Mouse (Mus musculus) CH12.LX (cell line): ENCODE results near the gene Cxcl9. TPM values are rescaled to one million over a fixed set of nuclear protein-coding genes. Genes with fewer than 3 reads are reported as not detected.

Source experiments
- DNase-seq: peaks from one replicate; pipeline ENCODE4 v3.0.0-alpha.2; 2013; ENCODE audit errors: extremely low read depth
- H3K27ac ChIP-seq: 2 replicates; pipeline ENCODE4 v1.5.1; 2012; ENCODE audit warnings: low read depth, mild to moderate bottlenecking, control low read depth, moderate library complexity; ENCODE audit not compliant: insufficient read depth
- H3K27me3 ChIP-seq: replicated peaks from 2 replicates; pipeline ENCODE3; 2012; ENCODE audit warnings: inconsistent platforms
- H3K36me3 ChIP-seq, 2 experiments: replicated peaks in 1 of 2; 2 replicates each; pipeline versions ENCODE3 to v1.6.1; 2012; ENCODE audit warnings: inconsistent platforms in 1 of 2, low read length in 1 of 2, mild to moderate bottlenecking in 1 of 2, mixed read lengths in 1 of 2, moderate library complexity in 1 of 2; ENCODE audit not compliant: control insufficient read depth in 1 of 2, insufficient read depth in 1 of 2
- H3K4me1 ChIP-seq, 2 experiments: 2 replicates each; pipeline ENCODE4 v1.6.1; 2012; ENCODE audit warnings: inconsistent platforms in 1 of 2, moderate library complexity in 1 of 2; ENCODE audit not compliant: insufficient read depth in 2 of 2, control insufficient read depth in 1 of 2
- H3K4me2 ChIP-seq: 2 replicates; pipeline ENCODE4 v1.6.1; 2012; ENCODE audit warnings: low read depth, mild to moderate bottlenecking, control low read depth; ENCODE audit not compliant: poor library complexity, insufficient read depth, severe bottlenecking
- H3K4me3 ChIP-seq, 3 experiments: fragments of 150-350 bp in 1 of 3; sonication (generic) in 1 of 3; replicated peaks in 1 of 3; 2 replicates each; pipeline versions ENCODE3 to v1.5.1; 2011 to 2012; ENCODE audit warnings: low read depth in 2 of 3, low read length in 2 of 3, mild to moderate bottlenecking in 2 of 3, moderate library complexity in 2 of 3, control low read depth in 1 of 3, improper control_type of control experiment in 1 of 3, inconsistent platforms in 1 of 3, mixed read lengths in 1 of 3; ENCODE audit not compliant: poor library complexity in 1 of 3
- H3K79me2 ChIP-seq: replicated peaks from 2 replicates; pipeline ENCODE4 v1.6.1; 2012; ENCODE audit warnings: mild to moderate bottlenecking, moderate library complexity; ENCODE audit not compliant: control insufficient read depth, poor library complexity, insufficient read depth, severe bottlenecking; ENCODE audit errors: extremely low read depth
- H3K9ac ChIP-seq: 2 replicates; pipeline ENCODE4 v1.6.1; 2012; ENCODE audit warnings: low read depth, mild to moderate bottlenecking, control low read depth, moderate library complexity; ENCODE audit not compliant: insufficient read depth
- H3K9me3 ChIP-seq: replicated peaks from 2 replicates; pipeline ENCODE3; 2012; ENCODE audit warnings: low read length, inconsistent platforms, mixed read lengths
- BHLHE40 ChIP-seq: IDR thresholded peaks from 2 replicates; pipeline ENCODE4 v1.6.1; 2011; ENCODE audit warnings: mild to moderate bottlenecking, low read depth, low read length, improper control_type of control experiment
- CHD1 ChIP-seq: IDR thresholded peaks from 2 replicates; pipeline ENCODE4 v1.6.1; 2012; ENCODE audit warnings: low read depth, low read length, improper control_type of control experiment, inconsistent platforms
- CHD2 ChIP-seq: IDR thresholded peaks from 2 replicates; pipeline ENCODE4 v1.6.1; 2011; ENCODE audit warnings: low read length, improper control_type of control experiment
- CTCF ChIP-seq, 2 experiments: IDR thresholded peaks in 1 of 2; conservative IDR thresholded peaks in 1 of 2; 2 replicates each; pipeline ENCODE4 v1.5.1; 2011 to 2012; ENCODE audit warnings: low read depth in 2 of 2, low read length in 2 of 2, improper control_type of control experiment in 1 of 2, inconsistent platforms in 1 of 2, mild to moderate bottlenecking in 1 of 2, moderate library complexity in 1 of 2
- E2F4 ChIP-seq: IDR thresholded peaks from 2 replicates; pipeline ENCODE4 v1.6.1; 2011; ENCODE audit warnings: low read depth, low read length, improper control_type of control experiment; ENCODE audit not compliant: insufficient replicate concordance
- ELF1 ChIP-seq: IDR thresholded peaks from 2 replicates; pipeline ENCODE4 v1.6.1; 2014; ENCODE audit warnings: low read depth, mild to moderate bottlenecking, inconsistent platforms, low read length, improper control_type of control experiment
- EP300 ChIP-seq: IDR thresholded peaks from 2 replicates; pipeline ENCODE4 v1.6.1; 2011; ENCODE audit warnings: low read length, improper control_type of control experiment
- ETS1 ChIP-seq: conservative IDR thresholded peaks from 2 replicates; pipeline ENCODE4 v1.6.1; 2012; ENCODE audit warnings: low read depth, mild to moderate bottlenecking, inconsistent platforms, low read length, improper control_type of control experiment, moderate library complexity
- GABPA ChIP-seq: IDR thresholded peaks from 2 replicates; pipeline ENCODE4 v1.6.1; 2012; ENCODE audit warnings: low read depth, low read length, improper control_type of control experiment, inconsistent platforms; ENCODE audit not compliant: insufficient replicate concordance
- HCFC1 ChIP-seq: IDR thresholded peaks from 2 replicates; pipeline ENCODE4 v1.6.1; 2012; ENCODE audit warnings: low read depth, mild to moderate bottlenecking, inconsistent platforms, low read length, improper control_type of control experiment
- IRF4 ChIP-seq: IDR thresholded peaks from 2 replicates; pipeline ENCODE4 v1.6.1; 2014; ENCODE audit warnings: low read depth, mild to moderate bottlenecking, inconsistent platforms, low read length, improper control_type of control experiment
- JUN ChIP-seq: IDR thresholded peaks from 2 replicates; pipeline ENCODE4 v1.6.1; 2011; ENCODE audit warnings: low read depth, mild to moderate bottlenecking, low read length, improper control_type of control experiment, moderate library complexity; ENCODE audit not compliant: insufficient read depth
- JUND ChIP-seq: conservative IDR thresholded peaks from 2 replicates; pipeline ENCODE4 v1.6.1; 2011; ENCODE audit warnings: low read depth, low read length, improper control_type of control experiment
- KAT2A ChIP-seq: IDR thresholded peaks from 2 replicates; pipeline ENCODE4 v1.6.1; 2012; ENCODE audit warnings: low read length, improper control_type of control experiment, inconsistent platforms; ENCODE audit not compliant: insufficient replicate concordance
- MAFK ChIP-seq: IDR thresholded peaks from 2 replicates; pipeline ENCODE4 v1.6.1; 2011; ENCODE audit warnings: low read length, improper control_type of control experiment; ENCODE audit not compliant: insufficient replicate concordance
- MAX ChIP-seq: IDR thresholded peaks from 2 replicates; pipeline ENCODE4 v1.6.1; 2011; ENCODE audit warnings: low read length, improper control_type of control experiment
- MAZ ChIP-seq: IDR thresholded peaks from 2 replicates; pipeline ENCODE4 v1.6.1; 2012; ENCODE audit warnings: low read depth, mild to moderate bottlenecking, inconsistent platforms, low read length, improper control_type of control experiment, moderate library complexity
- MEF2A ChIP-seq: IDR thresholded peaks from 2 replicates; pipeline ENCODE4 v1.6.1; 2014; ENCODE audit warnings: low read depth, mild to moderate bottlenecking, inconsistent platforms, low read length, improper control_type of control experiment, borderline replicate concordance
- MXI1 ChIP-seq: IDR thresholded peaks from 2 replicates; pipeline ENCODE4 v1.6.1; 2011; ENCODE audit warnings: mild to moderate bottlenecking, low read depth, low read length, improper control_type of control experiment
- MYC ChIP-seq: IDR thresholded peaks from 2 replicates; pipeline ENCODE4 v1.6.1; 2011; ENCODE audit warnings: low read depth, mild to moderate bottlenecking, improper control_type of control experiment, low read length
- NELFE ChIP-seq: IDR thresholded peaks from 2 replicates; pipeline ENCODE4 v1.6.1; 2011; ENCODE audit warnings: low read depth, low read length, improper control_type of control experiment
- NRF1 ChIP-seq: IDR thresholded peaks from 2 replicates; pipeline ENCODE4 v1.6.1; 2014; ENCODE audit warnings: low read depth, mild to moderate bottlenecking, inconsistent platforms, low read length, improper control_type of control experiment, moderate library complexity
- PAX5 ChIP-seq: IDR thresholded peaks from 2 replicates; pipeline ENCODE4 v1.6.1; 2012; ENCODE audit warnings: low read length, inconsistent platforms, mixed read lengths
- POLR2A ChIP-seq: IDR thresholded peaks from 2 replicates; pipeline ENCODE4 v1.6.1; 2011; ENCODE audit warnings: low read depth, mild to moderate bottlenecking, improper control_type of control experiment, low read length
- POLR2AphosphoS2 ChIP-seq: IDR thresholded peaks from 2 replicates; pipeline ENCODE4 v1.6.1; 2011; ENCODE audit warnings: low read depth, low read length, improper control_type of control experiment
- RAD21 ChIP-seq: IDR thresholded peaks from 2 replicates; pipeline ENCODE4 v1.6.1; 2011; ENCODE audit warnings: low read depth, mild to moderate bottlenecking, low read length, improper control_type of control experiment, moderate library complexity
- RCOR1 ChIP-seq: conservative IDR thresholded peaks from 2 replicates; pipeline ENCODE4 v1.6.1; 2012; ENCODE audit warnings: low read depth, mild to moderate bottlenecking, inconsistent platforms, low read length, improper control_type of control experiment
- SIN3A ChIP-seq: IDR thresholded peaks from 2 replicates; pipeline ENCODE4 v1.6.1; 2012; ENCODE audit warnings: low read length, improper control_type of control experiment, inconsistent platforms
- SMC3 ChIP-seq: IDR thresholded peaks from 2 replicates; pipeline ENCODE4 v1.6.1; 2011; ENCODE audit warnings: low read depth, low read length, improper control_type of control experiment
- TBP ChIP-seq: conservative IDR thresholded peaks from 2 replicates; pipeline ENCODE4 v1.6.1; 2011; ENCODE audit warnings: low read depth, low read length, improper control_type of control experiment
- TCF12 ChIP-seq: IDR thresholded peaks from 2 replicates; pipeline ENCODE4 v1.6.1; 2014; ENCODE audit warnings: low read depth, mild to moderate bottlenecking, inconsistent platforms, low read length, improper control_type of control experiment
- UBTF ChIP-seq: IDR thresholded peaks from 2 replicates; pipeline ENCODE4 v1.6.1; 2012; ENCODE audit warnings: low read depth, mild to moderate bottlenecking, inconsistent platforms, low read length, improper control_type of control experiment, moderate library complexity
- USF1 ChIP-seq: IDR thresholded peaks from 2 replicates; pipeline ENCODE4 v1.6.1; 2014; ENCODE audit warnings: low read depth, mild to moderate bottlenecking, inconsistent platforms, low read length, improper control_type of control experiment
- USF2 ChIP-seq: conservative IDR thresholded peaks from 2 replicates; pipeline ENCODE4 v1.6.1; 2011; ENCODE audit warnings: low read depth, low read length, improper control_type of control experiment
- ZC3H11A ChIP-seq: IDR thresholded peaks from 2 replicates; pipeline ENCODE4 v1.6.1; 2012; ENCODE audit warnings: low read depth, mild to moderate bottlenecking, inconsistent platforms, low read length, improper control_type of control experiment
- ZKSCAN1 ChIP-seq: IDR thresholded peaks from 2 replicates; pipeline ENCODE4 v1.6.1; 2012; ENCODE audit warnings: low read depth, inconsistent platforms, low read length, improper control_type of control experiment, borderline replicate concordance
- ZMIZ1 ChIP-seq: IDR thresholded peaks from 2 replicates; pipeline ENCODE4 v1.6.1; 2012; ENCODE audit warnings: low read depth, mild to moderate bottlenecking, inconsistent platforms, low read length, improper control_type of control experiment
- ZNF384 ChIP-seq: IDR thresholded peaks from 2 replicates; pipeline ENCODE4 v1.6.1; 2012; ENCODE audit warnings: low read depth, low read length, improper control_type of control experiment, inconsistent platforms
- dilution Hi-C: fragments of 300-500 bp; cut with MboI; formaldehyde crosslinking; loops from 2 replicates; pipeline ENCODE4 v1.14.3; 2020; ENCODE audit warnings: low sequenced_read_pairs; ENCODE audit not compliant: extremely low pct_unique_long_range_greater_than_20kb, extremely low pct_ligation_motif_present
- in situ Hi-C: fragments of 300-500 bp; cut with MboI; formaldehyde crosslinking; loops from 3 replicates; pipeline ENCODE4 v1.14.3; 2019; ENCODE audit warnings: low sequenced_read_pairs, low pct_ligation_motif_present, low pct_unique_long_range_greater_than_20kb, mixed read lengths
- polyA plus RNA-seq: library from polyadenylated mRNA; unstranded; fragments of >175 nt; gene quantifications from 2 replicates; pipeline ENCODE4 v1.2.1, GENCODE M21; 2012; ENCODE audit warnings: low read depth; ENCODE audit not compliant: insufficient read length
- total RNA-seq, 2 experiments: library from RNA; depleted of rRNA; stranded (reverse); fragments of 300-350 nt in 1 of 2; fragments of >200 nt in 1 of 2; gene quantifications; 2 replicates each; pipeline ENCODE4 v1.2.3; 2012 to 2014

The Cxcl9 gene
- total and polyA plus RNA-seq, 3 experiments = not detected

DNA sequence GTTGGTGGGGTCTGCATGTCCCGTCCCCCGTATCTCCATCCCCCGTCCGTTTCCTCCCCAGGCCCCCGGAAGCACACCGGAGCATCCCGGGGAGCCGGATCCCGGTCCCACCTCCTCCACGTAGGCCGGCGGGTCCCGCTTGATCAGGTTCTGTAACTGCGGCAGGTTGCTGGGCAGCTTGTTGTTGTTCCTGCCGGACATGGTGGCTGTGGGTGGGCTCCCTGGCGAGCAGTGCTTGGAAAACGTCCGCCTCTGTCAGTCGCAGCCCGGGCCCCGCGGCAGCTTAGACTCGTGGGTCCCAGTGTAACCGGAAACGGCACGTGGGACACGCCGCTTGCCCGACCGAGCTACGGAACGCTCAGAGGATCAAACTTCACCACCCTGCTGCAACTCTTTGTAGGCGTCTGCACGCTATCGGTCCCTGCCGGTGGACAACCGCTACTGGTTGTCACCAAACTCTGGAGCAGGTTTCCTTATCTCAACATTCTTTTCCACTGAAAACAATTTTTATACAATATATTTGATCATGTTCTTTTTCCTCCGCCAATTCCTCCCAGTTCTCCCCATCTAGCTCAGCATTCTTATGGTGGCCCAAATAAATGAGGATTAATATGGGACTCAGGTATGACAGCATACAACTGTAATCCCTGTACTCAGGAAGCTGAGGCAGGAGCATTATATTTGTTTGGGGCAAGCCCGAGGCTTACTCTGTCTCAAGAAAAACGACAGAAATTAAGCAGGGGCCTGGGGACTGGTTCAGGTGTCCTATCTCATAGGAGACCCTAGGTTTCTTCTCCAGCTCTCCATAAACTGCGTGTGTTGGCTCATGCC is 18.0 kb downstream of the Cxcl9 start, which contains the start of gene Sdad1:
Gene Sdad1, minus strand, starts transcription at position 799 of the 831 bp plus-strand sequence.
- peak; percentile 93 for DNase-seq
- peaks cover 11 to 28% of the 10 kb centered on the region in 2 experiments for H3K4me1 ChIP-seq
- dilution Hi-C loops = no loop called here
- no peaks in the 10 kb centered on the region for H3K27me3 ChIP-seq
- peaks cover 34% of the 10 kb centered on the region for H3K79me2 ChIP-seq
- no peaks in the 10 kb centered on the region for H3K9me3 ChIP-seq
- H3K4me2 ChIP-seq = peak within 1 kb of the TSS; percentile 100; the same call in 1 of the 2 replicates
- H3K27ac ChIP-seq = peak within 1 kb of the TSS; percentile 8; the same call in 1 of the 2 replicates
- peak within 1 kb of the TSS; percentile 85 for H3K9ac ChIP-seq
- peak within 1 kb of the TSS; percentile 77 to 92 (median 81) for H3K4me3 ChIP-seq
- peak; percentile 72; the same call in 1 of the 2 replicates for TF ChIP-seq IRF4
- TF ChIP-seq MAX = peak; percentile 98
- peak; percentile 89 for TF ChIP-seq HCFC1
- peak; percentile 24; the same call in 1 of the 2 replicates for TF ChIP-seq UBTF
- peak; percentile 100 for TF ChIP-seq BHLHE40
- 0 out of 2 replicates have a peak, but pooled peaks have one; percentile 7 for TF ChIP-seq USF2
- peak in 1 of 2 experiments; percentile 75; a peak in 2 of 4 replicates for TF ChIP-seq CTCF (conservative IDR thresholded peaks at IDR 0.05 in 1 of 2, IDR thresholded peaks at IDR 0.05 in 1 of 2; ENCODE audit: low read depth in 2 of 2, low read length in 2 of 2)
- peak; percentile 18 for TF ChIP-seq RAD21
- TF ChIP-seq GABPA = no peak
- TF ChIP-seq USF1 = peak; percentile 76
- peak; percentile 81 for TF ChIP-seq POLR2A
- TF ChIP-seq SIN3A = peak; percentile 98
- TF ChIP-seq POLR2AphosphoS2 = peak; percentile 49; the same call in 1 of the 2 replicates
- TF ChIP-seq KAT2A = peak; percentile 86; the same call in 1 of the 2 replicates
- peak; percentile 54 for TF ChIP-seq ETS1
- TF ChIP-seq NRF1 = peak; percentile 39; the same call in 1 of the 2 replicates
- TF ChIP-seq TCF12 = peak; percentile 79
- no peak for TF ChIP-seq ZKSCAN1
- TF ChIP-seq CHD2 = no peak
- no peak for TF ChIP-seq CHD1
- TF ChIP-seq MYC = peak; percentile 98
- peak; percentile 41; the same call in 1 of the 2 replicates for TF ChIP-seq RCOR1
- TF ChIP-seq E2F4 = no peak
- TF ChIP-seq MXI1 = peak; percentile 100
- TF ChIP-seq SMC3 = peak; percentile 55
- TF ChIP-seq TBP = 0 out of 2 replicates have a peak, but pooled peaks have one; percentile 47
- peak; percentile 85 for TF ChIP-seq NELFE
- TF ChIP-seq MAZ = peak; percentile 37; the same call in 1 of the 2 replicates
- TF ChIP-seq ZNF384 = no peak
- no peak for TF ChIP-seq EP300
- peak; percentile 87 for TF ChIP-seq ELF1
- TF ChIP-seq PAX5 = no peak
- peak; percentile 62 for TF ChIP-seq ZMIZ1
- TF ChIP-seq MAFK = no peak
- TF ChIP-seq JUN = no peak
- no peak for TF ChIP-seq JUND
- TF ChIP-seq ZC3H11A = no peak
- TF ChIP-seq MEF2A = peak; percentile 65
- in situ Hi-C loops = no loop called here
- peaks cover 20 to 36% of the 10 kb centered on the region in 2 experiments for H3K36me3 ChIP-seq
